8 mouse cellular contexts compared by ENCODE assay signal in the genomic region with DNA sequence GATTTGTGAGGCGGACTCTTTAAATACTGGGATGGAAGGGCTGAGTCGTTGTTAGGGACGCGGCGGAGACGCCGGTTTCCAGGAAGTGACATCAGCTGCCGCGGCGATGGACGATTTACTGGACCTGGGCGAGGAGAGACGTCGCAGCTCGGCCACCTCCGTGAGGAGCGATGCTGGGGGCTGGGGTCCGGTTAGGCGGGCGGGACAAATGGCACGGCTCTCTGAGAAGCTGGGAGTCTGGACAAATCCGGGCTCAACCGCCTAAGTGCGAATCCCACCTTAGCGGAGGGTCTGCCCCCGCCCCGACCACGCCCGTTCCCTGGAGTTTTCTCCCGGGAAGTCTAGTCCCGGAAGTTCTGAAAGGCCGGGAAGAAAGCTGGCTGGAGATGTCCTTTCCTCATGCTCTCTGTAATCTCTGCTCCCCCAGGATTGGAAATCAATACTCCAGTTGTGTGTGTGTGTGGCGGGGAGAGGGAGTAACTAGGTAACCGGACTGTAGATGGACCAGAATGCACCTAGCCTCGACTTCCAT. TPM values are rescaled to one million over a fixed set of nuclear protein-coding genes. Genes with fewer than 3 reads are reported as not detected.
DNase-seq lines count a peak whose midpoint lies in the region; ATAC-seq and TF ChIP-seq lines count a peak whose summit lies in the region.

Gene Ift43, plus strand, starts transcription at position 61 of the 532 bp plus-strand sequence.

- no peaks in the 10 kb centered on the region for H3K9me3 ChIP-seq in G1E (replicated peaks)
- H3K9me3 ChIP-seq in forebrain, postnatal 0 days (ENCODE audit: low read length): no peaks in the 10 kb centered on the region
- H3K9me3 ChIP-seq in lung, embryonic 16.5 days (ENCODE audit: control insufficient read depth, low read length): no peaks in the 10 kb centered on the region

- H3K9ac ChIP-seq in forebrain, postnatal 0 days: peak within 1 kb of the TSS; percentile 60
- peak within 1 kb of the TSS; percentile 74 for H3K9ac ChIP-seq in lung, embryonic 16.5 days (ENCODE audit: low read length)

- no peak for ATAC-seq in G1E (ENCODE audit: extremely low read depth, insufficient number of reproducible peaks, low FRiP score, poor library complexity, severe bottlenecking)
- ATAC-seq in forebrain, postnatal 0 days: peak; percentile 79
- peak; percentile 37 for ATAC-seq in lung, embryonic 16.5 days (ENCODE audit: low read depth)

- peaks cover 27% of the 10 kb centered on the region for H3K4me1 ChIP-seq in G1E (ENCODE audit: insufficient read depth, low read depth, low read length)
- peaks cover 11% of the 10 kb centered on the region; the same call in 1 of the 2 replicates for H3K4me1 ChIP-seq in forebrain, postnatal 0 days (ENCODE audit: insufficient read depth)
- peaks cover 12% of the 10 kb centered on the region; the same call in 1 of the 2 replicates for H3K4me1 ChIP-seq in lung, embryonic 16.5 days (replicated peaks; ENCODE audit: control insufficient read depth, insufficient read depth, low read length)

- peak within 1 kb of the TSS; percentile 85 for H3K4me2 ChIP-seq in forebrain, postnatal 0 days (ENCODE audit: low read depth)
- H3K4me2 ChIP-seq in lung, embryonic 16.5 days (ENCODE audit: low read depth, low read length): peak within 1 kb of the TSS; percentile 58

- WGBS in forebrain, postnatal 0 days: 2% methylated on average over 35 of the region's 35 CpGs
- WGBS in lung, embryonic 16.5 days: 1% methylated on average over 27 of the region's 35 CpGs

- no peaks in the 10 kb centered on the region for H3K36me3 ChIP-seq in G1E (replicated peaks)
- H3K36me3 ChIP-seq in forebrain, postnatal 0 days (ENCODE audit: insufficient read depth): no peaks in the 10 kb centered on the region; the same call in 1 of the 2 replicates
- no peaks in the 10 kb centered on the region for H3K36me3 ChIP-seq in lung, embryonic 16.5 days (ENCODE audit: control insufficient read depth, insufficient read depth, low read length)

- no peak for TF ChIP-seq CTCF in G1E (IDR thresholded peaks at IDR 0.05; ENCODE audit: low read depth, low read length)
- TF ChIP-seq CTCF in forebrain, postnatal 0 days (IDR thresholded peaks at IDR 0.05; ENCODE audit: low read depth): no peak
- TF ChIP-seq CTCF in layer of hippocampus, adult 2 months (conservative IDR thresholded peaks at IDR 0.05): no peak

- H3K27me3 ChIP-seq in G1E (ENCODE audit: insufficient read depth, low read length): peaks cover 65% of the 10 kb centered on the region
- H3K27me3 ChIP-seq in forebrain, postnatal 0 days (ENCODE audit: insufficient read depth, low read length): no peaks in the 10 kb centered on the region
- H3K27me3 ChIP-seq in lung, embryonic 16.5 days (ENCODE audit: control insufficient read depth, insufficient read depth, low read depth, low read length): no peaks in the 10 kb centered on the region

- H3K27ac ChIP-seq in forebrain, postnatal 0 days (ENCODE audit: low read depth, low read length): no peak within 1 kb of the TSS
- peak within 1 kb of the TSS; percentile 74 for H3K27ac ChIP-seq in layer of hippocampus, adult 2 months
- peak within 1 kb of the TSS; percentile 45; the same call in 1 of the 2 replicates for H3K27ac ChIP-seq in lung, embryonic 16.5 days (ENCODE audit: low read length)

- no peak for DNase-seq in G1E (ENCODE audit: low spot score)
- peak; percentile 82 for DNase-seq in cerebellum, adult 11-12 months
- peak; percentile 89 for DNase-seq in forebrain, postnatal 0 days
- peak; percentile 84 to 87 for DNase-seq in heart, postnatal 36 days
- DNase-seq in layer of hippocampus, adult 2 months (ENCODE audit: low spot score in 2 of 2): peak; percentile 79 to 82
- DNase-seq in retina, adult 2 months (ENCODE audit: low read depth, low spot score): peak; percentile 76
- DNase-seq in urinary bladder, postnatal 36 days (ENCODE audit: low spot score in 2 of 2): peak; percentile 81 to 87

- intact Hi-C loops in heart, postnatal 36 days (cut with DNase I): no loop called here

- peak within 1 kb of the TSS; percentile 67 for H3K4me3 ChIP-seq in G1E (ENCODE audit: low read depth, low read length)
- peak within 1 kb of the TSS; percentile 74 for H3K4me3 ChIP-seq in forebrain, postnatal 0 days (ENCODE audit: low read depth, low read length)
- H3K4me3 ChIP-seq in layer of hippocampus, adult 2 months: peak within 1 kb of the TSS; percentile 91
- peak within 1 kb of the TSS; percentile 72 for H3K4me3 ChIP-seq in lung, embryonic 16.5 days (ENCODE audit: low read length)

RNA-seq across cellular contexts. Expression of gene Ift43, which starts in this region (rescaled TPM):
- total RNA-seq in G1E (2014; fragmentation: Nextera tagmentation) (not detected in 2 replicates), G1E (2017) (0.93 and 0.99 TPM in 2 replicates)
- polyA plus RNA-seq in G1E (2012): 0.09 and 0.12 TPM in 2 replicates
- 12.9 and 19.5 TPM in 2 replicates for total RNA-seq in forebrain, postnatal 0 days (2014; rRNA removed)
- polyA plus RNA-seq in forebrain, postnatal 0 days (2015; fragmentation: Nextera tagmentation; extraction: Ambion mirVana): 33.9 and 35.3 TPM in 2 replicates
- total RNA-seq in heart, postnatal 36 days (2021): 10 to 100 TPM; 25.4 to 26.0 TPM
- total RNA-seq in layer of hippocampus, adult 2 months (2021): 10 to 100 TPM; 14.5 to 14.8 TPM
- 103 and 106 TPM in 2 replicates for polyA plus RNA-seq in lung, embryonic 16.5 days (2015; fragmentation: Nextera tagmentation; extraction: Ambion mirVana)

Comparison
In these comparisons a context has a peak if more than half of its experiments do, and no peak if none do; other contexts are left out.
1. RNA of gene Ift43 (polyA plus RNA-seq): 103 to 106 TPM in lung, embryonic 16.5 days and 33.9 to 35.3 TPM in forebrain, postnatal 0 days; 0.09 to 0.12 TPM in G1E; every median in the first group is over 10 times any median in the second.
2. Peak in every context shown above with its lines, with median percentiles within 50 percentile points of each other: H3K4me3 ChIP-seq.